ENCODE assay signal across 8 mouse cellular contexts in the genomic region with DNA sequence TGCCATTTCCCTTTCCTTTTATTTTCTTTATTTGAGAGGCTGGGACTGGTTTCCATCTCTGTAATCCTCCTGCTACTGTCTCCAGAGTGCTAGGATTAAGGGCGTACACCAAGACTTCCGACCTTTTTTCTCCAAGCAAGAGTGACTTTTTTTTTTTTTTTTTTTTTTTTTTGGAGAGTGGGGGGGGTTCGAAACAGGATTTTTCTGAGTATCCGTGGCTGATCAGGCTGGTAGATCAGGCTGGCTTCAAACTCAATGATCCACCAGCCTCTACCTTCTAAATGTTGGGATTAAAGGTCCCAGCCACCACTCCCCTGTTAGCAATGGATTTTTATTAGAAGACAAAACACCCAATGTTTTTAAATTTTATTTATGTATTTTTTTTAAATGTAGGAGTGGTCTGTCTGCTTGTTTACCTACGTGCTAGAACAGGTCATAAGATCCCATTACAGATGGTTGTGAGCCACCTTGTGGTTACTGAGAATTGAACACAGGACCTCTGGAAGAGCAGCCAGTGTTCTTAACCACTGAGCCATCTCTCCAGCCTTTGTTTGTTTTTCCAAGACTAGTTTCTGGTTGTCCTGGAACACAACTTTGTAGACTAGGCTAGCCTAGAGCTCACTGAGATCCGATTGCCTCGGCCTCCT. TPM values are rescaled to one million over a fixed set of nuclear protein-coding genes. Genes with fewer than 3 reads are reported as not detected.
DNase-seq lines count a peak whose midpoint lies in the region; ATAC-seq and TF ChIP-seq lines count a peak whose summit lies in the region.

No protein-coding gene starts in this region.

- H3K36me3 ChIP-seq in testis, adult 2 months (ENCODE audit: control insufficient read depth, insufficient read depth, low read length): no peaks in the 10 kb centered on the region
- H3K36me3 ChIP-seq in embryonic facial prominence, embryonic 11.5 days (replicated peaks; ENCODE audit: control insufficient read depth, insufficient read depth, low read depth, low read length): no peaks in the 10 kb centered on the region
- no peaks in the 10 kb centered on the region for H3K36me3 ChIP-seq in intestine, embryonic 15.5 days

- no peaks in the 10 kb centered on the region for H3K27me3 ChIP-seq in testis, adult 2 months (ENCODE audit: control insufficient read depth, insufficient read depth, low read length)
- no peaks in the 10 kb centered on the region for H3K27me3 ChIP-seq in embryonic facial prominence, embryonic 11.5 days (ENCODE audit: control insufficient read depth, insufficient read depth, low read length)
- no peaks in the 10 kb centered on the region for H3K27me3 ChIP-seq in intestine, embryonic 15.5 days (replicated peaks)

- H3K27ac ChIP-seq in testis, adult 2 months (ENCODE audit: control insufficient read depth, insufficient read depth, low read depth, low read length): peak overlapping the region; percentile 88
- H3K27ac ChIP-seq in embryonic facial prominence, embryonic 11.5 days (replicated peaks; ENCODE audit: low read depth, low read length): 0 out of 2 replicates have a peak overlapping the region, but pooled peaks have one; percentile 31
- peak overlapping the region; percentile 91 for H3K27ac ChIP-seq in intestine, embryonic 15.5 days

- peak overlapping the region; percentile 85 for H3K9ac ChIP-seq in embryonic facial prominence, embryonic 11.5 days (replicated peaks; ENCODE audit: low read length)
- peak overlapping the region; percentile 84; the same call in 1 of the 2 replicates for H3K9ac ChIP-seq in intestine, embryonic 15.5 days

- TF ChIP-seq CTCF in testis, adult 2 months (IDR thresholded peaks at IDR 0.05; ENCODE audit: control insufficient read depth, insufficient read depth, insufficient replicate concordance, low read depth, low read length): no peak

- no peak for TF ChIP-seq POLR2A in testis, adult 2 months (IDR thresholded peaks at IDR 0.05; ENCODE audit: control insufficient read depth, low read depth, low read length)

- peak overlapping the region; percentile 92 for H3K4me3 ChIP-seq in testis, adult 2 months (ENCODE audit: control insufficient read depth, low read depth, low read length)
- H3K4me3 ChIP-seq in embryonic facial prominence, embryonic 11.5 days (ENCODE audit: low read depth, low read length): peak overlapping the region; percentile 77
- H3K4me3 ChIP-seq in intestine, embryonic 15.5 days (replicated peaks): peak overlapping the region; percentile 72

- peak overlapping the region; percentile 84 for H3K4me2 ChIP-seq in embryonic facial prominence, embryonic 11.5 days (ENCODE audit: low read depth, low read length)
- H3K4me2 ChIP-seq in intestine, embryonic 15.5 days (replicated peaks): peak overlapping the region; percentile 83

- no peaks in the 10 kb centered on the region for H3K9me3 ChIP-seq in embryonic facial prominence, embryonic 11.5 days (replicated peaks; ENCODE audit: control insufficient read depth, low read length)
- no peaks in the 10 kb centered on the region for H3K9me3 ChIP-seq in intestine, embryonic 15.5 days

- H3K4me1 ChIP-seq in testis, adult 2 months (ENCODE audit: control insufficient read depth, insufficient read depth, low read length): peaks cover 16% of the 10 kb centered on the region
- H3K4me1 ChIP-seq in embryonic facial prominence, embryonic 11.5 days (ENCODE audit: control insufficient read depth, insufficient read depth, low read length): no peaks in the 10 kb centered on the region
- peaks cover 25% of the 10 kb centered on the region for H3K4me1 ChIP-seq in intestine, embryonic 15.5 days (replicated peaks)

- 25% methylated on average over 7 of the region's 7 CpGs for WGBS in embryonic facial prominence, embryonic 11.5 days
- WGBS in intestine, embryonic 15.5 days: 26% methylated on average over 7 of the region's 7 CpGs

- no peak for DNase-seq in testis, postnatal 10 days (ENCODE audit: low spot score)
- DNase-seq in embryonic facial prominence, embryonic 11.5 days (ENCODE audit: low spot score): peak; percentile 21
- DNase-seq in lung, postnatal 10 days: peak; percentile 33
- DNase-seq in thymus, postnatal 25 days: peak; percentile 36
- DNase-seq in adrenal gland, postnatal 25 days: no peak
- DNase-seq in retina, embryonic 14.5 days (ENCODE audit: low spot score): no peak

- ATAC-seq in embryonic facial prominence, embryonic 11.5 days (replicated peaks; ENCODE audit: insufficient number of reproducible peaks, low FRiP score, low TSS enrichment, low read depth): no peak
- ATAC-seq in intestine, embryonic 15.5 days: no peak

RNA-seq across cellular contexts. Expression of a gene that starts 0.5 kb away (rescaled TPM):
- polyA plus RNA-seq in testis, adult 2 months (2012; rRNA removed): 12.6 and 12.9 TPM in 2 replicates
- 0.62 and 1.3 TPM in 2 replicates for polyA plus RNA-seq in embryonic facial prominence, embryonic 11.5 days (2014; fragmentation: Nextera tagmentation; extraction: Ambion mirVana)
- 0.83 and 1.5 TPM in 2 replicates for polyA plus RNA-seq in intestine, embryonic 15.5 days (2015; fragmentation: Nextera tagmentation; extraction: Ambion mirVana)
- total RNA-seq in adrenal gland, postnatal 25 days (2021): 3.2 and 3.3 TPM in 2 replicates

RNA-seq across cellular contexts. Expression of a gene that starts 0.5 kb away (rescaled TPM):
- 5.9 and 8.5 TPM in 2 replicates for polyA plus RNA-seq in testis, adult 2 months (2012; rRNA removed)
- polyA plus RNA-seq in embryonic facial prominence, embryonic 11.5 days (2014; fragmentation: Nextera tagmentation; extraction: Ambion mirVana): 19.8 and 20.3 TPM in 2 replicates
- polyA plus RNA-seq in intestine, embryonic 15.5 days (2015; fragmentation: Nextera tagmentation; extraction: Ambion mirVana): 16.5 and 17.0 TPM in 2 replicates
- 28.0 and 29.6 TPM in 2 replicates for total RNA-seq in adrenal gland, postnatal 25 days (2021)

RNA-seq across cellular contexts. Expression of a gene that starts 16.4 kb away (rescaled TPM):
- polyA plus RNA-seq in testis, adult 2 months (2012; rRNA removed): 76.4 and 93.9 TPM in 2 replicates
- polyA plus RNA-seq in embryonic facial prominence, embryonic 11.5 days (2014; fragmentation: Nextera tagmentation; extraction: Ambion mirVana): 96.7 and 107 TPM in 2 replicates
- 209 and 229 TPM in 2 replicates for polyA plus RNA-seq in intestine, embryonic 15.5 days (2015; fragmentation: Nextera tagmentation; extraction: Ambion mirVana)
- total RNA-seq in adrenal gland, postnatal 25 days (2021): 220 and 264 TPM in 2 replicates

RNA-seq across cellular contexts. Expression of a gene that starts 28.1 kb away (rescaled TPM):
- 0.37 and 0.45 TPM in 2 replicates for polyA plus RNA-seq in testis, adult 2 months (2012; rRNA removed)
- polyA plus RNA-seq in embryonic facial prominence, embryonic 11.5 days (2014; fragmentation: Nextera tagmentation; extraction: Ambion mirVana): 0.53 and 0.68 TPM in 2 replicates
- polyA plus RNA-seq in intestine, embryonic 15.5 days (2015; fragmentation: Nextera tagmentation; extraction: Ambion mirVana): 2.1 and 2.8 TPM in 2 replicates
- total RNA-seq in adrenal gland, postnatal 25 days (2021): 0.95 and 1.0 TPM in 2 replicates

RNA-seq across cellular contexts. Expression of a gene that starts 38.0 kb away (rescaled TPM):
- 3.0 and 3.4 TPM in 2 replicates for polyA plus RNA-seq in testis, adult 2 months (2012; rRNA removed)
- 2.6 and 3.1 TPM in 2 replicates for polyA plus RNA-seq in embryonic facial prominence, embryonic 11.5 days (2014; fragmentation: Nextera tagmentation; extraction: Ambion mirVana)
- 2.6 and 2.7 TPM in 2 replicates for polyA plus RNA-seq in intestine, embryonic 15.5 days (2015; fragmentation: Nextera tagmentation; extraction: Ambion mirVana)
- total RNA-seq in adrenal gland, postnatal 25 days (2021): 62.3 and 75.5 TPM in 2 replicates

Comparison
In these comparisons a context has a peak if more than half of its experiments do, and no peak if none do; other contexts are left out.
1. H3K27ac ChIP-seq: peak in every context shown above with its lines; median percentile 91 in intestine, embryonic 15.5 days; 88 in testis, adult 2 months; 31 in embryonic facial prominence, embryonic 11.5 days.
2. DNase-seq: peak in embryonic facial prominence, embryonic 11.5 days (single experiment), lung, postnatal 10 days (single experiment) and thymus, postnatal 25 days (single experiment); none in testis, postnatal 10 days (single experiment), adrenal gland, postnatal 25 days (single experiment) and retina, embryonic 14.5 days (single experiment).
3. Peak in every context shown above with its lines, with median percentiles within 50 percentile points of each other: H3K4me3 ChIP-seq.